Mouse (Mus musculus) urinary bladder, postnatal 0 days (tissue): ENCODE measurements around the gene Trpt1. TPM values are rescaled to one million over a fixed set of nuclear protein-coding genes. Genes with fewer than 3 reads are reported as not detected.

Experiments used
- polyA plus RNA-seq: library from polyadenylated mRNA; unstranded; fragments of >200 nt; fragmentation: Nextera tagmentation; extraction: Ambion mirVana; gene quantifications from 2 replicates; pipeline ENCODE4 v1.2.1, GENCODE M21; 2015

Trpt1 gene
- 10.9 and 11.3 TPM in 2 replicates for polyA plus RNA-seq

DNA sequence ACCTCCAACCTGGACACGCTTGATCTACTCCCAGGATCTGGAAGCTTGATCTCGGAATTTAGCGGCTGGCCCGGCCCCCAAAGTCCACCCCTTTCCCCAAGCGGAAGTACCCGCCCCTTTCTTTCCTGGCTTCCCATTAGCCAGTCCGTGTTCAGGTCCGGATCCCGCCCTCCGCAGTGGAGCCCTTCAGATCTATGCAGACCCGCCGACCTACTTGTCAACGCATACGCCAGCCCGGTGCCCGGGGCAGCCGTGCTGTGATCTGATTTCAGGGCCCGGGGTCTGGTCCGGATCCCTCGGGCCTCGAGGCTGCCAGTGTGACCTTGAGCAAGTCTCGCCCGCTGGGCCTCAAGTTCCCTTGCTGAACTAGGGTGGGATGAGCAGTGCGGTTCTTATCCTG, at the start of gene Trpt1, which contains the start of gene Nudt22:
TSS of gene Trpt1 (plus strand) at position 126 of the 400 bp plus-strand sequence.
TSS of gene Nudt22 (minus strand) at position 112 of the 400 bp plus-strand sequence.

DNA sequence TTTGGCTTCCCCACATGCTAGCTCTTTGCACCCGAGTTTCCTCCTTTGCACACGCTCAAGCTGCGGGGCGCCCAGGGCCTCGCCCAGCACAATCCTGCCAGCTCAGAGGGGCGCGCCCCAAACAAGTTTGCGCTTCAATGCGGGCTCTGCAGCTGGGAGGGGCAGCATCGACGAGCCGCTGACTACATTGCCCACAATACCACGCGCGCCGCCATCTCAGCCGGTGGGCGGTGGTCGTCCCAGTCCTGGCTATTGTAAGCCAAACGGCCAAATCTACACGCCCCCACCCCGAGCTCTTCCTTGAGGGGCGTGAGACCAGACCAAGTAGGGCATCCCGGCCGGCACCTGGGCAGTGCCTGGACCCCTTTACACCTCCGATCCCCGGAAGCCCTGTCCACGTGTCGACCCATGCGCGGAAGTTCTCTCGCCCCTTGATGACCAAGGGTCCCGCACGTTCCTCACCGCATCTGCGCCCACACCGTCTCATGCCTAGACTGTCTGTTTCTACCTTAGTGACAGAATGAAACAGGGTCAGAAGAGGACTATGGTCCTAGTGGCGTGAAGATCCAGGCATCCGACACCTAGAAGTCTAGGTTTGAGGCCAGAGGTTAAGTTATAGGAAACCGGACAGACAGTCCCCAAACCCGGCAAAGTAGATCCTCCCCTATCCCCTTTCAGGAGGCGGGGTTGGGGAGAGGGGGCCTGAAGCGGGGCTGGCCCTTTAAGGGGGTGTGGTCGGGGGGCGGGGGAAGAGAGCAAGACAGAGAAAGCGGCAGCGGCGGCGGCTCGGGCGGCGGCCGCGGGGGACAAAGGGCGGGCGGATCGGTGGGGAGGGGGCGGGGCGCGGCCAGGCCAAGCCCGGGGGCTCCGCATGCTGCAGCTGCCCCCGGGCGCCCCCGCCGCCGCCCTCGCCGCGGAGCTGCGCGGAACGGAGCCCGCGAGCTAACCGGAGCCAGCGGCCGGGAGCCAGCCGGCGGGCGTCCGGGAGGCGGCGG, 21.4 kb upstream of the Trpt1 start, which contains the start of gene Ppp1r14b:
TSS of gene Ppp1r14b (plus strand) at position 758 of the 995 bp plus-strand sequence.

DNA sequence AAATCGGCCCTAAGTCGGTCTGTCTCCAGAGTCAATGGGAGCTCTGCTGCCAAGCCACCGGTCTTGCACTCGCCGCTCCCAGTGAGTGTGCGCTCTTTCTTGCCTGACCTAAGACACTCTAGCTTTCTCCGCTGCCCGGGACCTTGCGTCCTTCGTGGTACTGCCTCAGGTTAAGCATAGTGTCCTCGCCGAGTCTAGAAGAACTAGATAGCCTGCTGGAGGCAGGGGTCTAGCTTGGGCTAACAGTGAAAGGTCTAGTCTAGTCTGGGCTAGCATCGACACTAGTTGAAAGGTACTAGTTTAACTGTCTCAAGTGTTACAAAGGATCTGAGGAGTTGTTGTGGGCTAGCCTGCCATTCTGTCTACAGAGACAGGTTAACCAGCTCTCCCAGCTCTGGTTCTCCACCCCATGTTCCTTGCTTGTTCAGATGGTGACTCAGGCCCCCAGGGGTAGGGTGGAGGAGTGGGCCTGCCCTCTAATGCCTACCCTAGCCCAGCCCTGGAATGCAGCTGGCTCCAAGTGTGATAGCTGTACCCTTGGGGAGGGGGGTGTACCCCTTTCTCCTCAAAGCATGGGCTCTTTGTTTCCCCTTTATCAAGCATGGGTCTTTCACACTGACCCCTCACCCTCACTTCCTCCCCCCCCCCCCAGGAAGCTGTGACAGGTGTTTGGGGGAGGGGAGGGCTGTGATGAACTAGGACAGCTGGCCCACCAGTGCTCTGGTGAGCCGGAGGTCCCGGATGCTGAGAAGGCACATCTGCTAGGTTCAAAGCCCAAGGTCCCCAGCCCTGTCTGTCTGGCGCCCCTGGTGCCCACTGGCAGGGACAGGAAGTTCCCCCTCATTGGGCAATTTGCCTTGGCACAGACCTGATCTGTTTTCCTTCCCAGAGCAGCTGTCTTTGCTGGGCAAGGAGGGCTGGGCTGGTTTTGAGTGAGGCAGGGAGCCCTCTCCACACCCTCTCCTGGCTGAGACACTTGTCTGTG, 20.1 kb upstream of the Trpt1 start, which contains the start of gene Plcb3:
TSS of gene Plcb3 (minus strand) at position 934 of the 985 bp plus-strand sequence.

DNA sequence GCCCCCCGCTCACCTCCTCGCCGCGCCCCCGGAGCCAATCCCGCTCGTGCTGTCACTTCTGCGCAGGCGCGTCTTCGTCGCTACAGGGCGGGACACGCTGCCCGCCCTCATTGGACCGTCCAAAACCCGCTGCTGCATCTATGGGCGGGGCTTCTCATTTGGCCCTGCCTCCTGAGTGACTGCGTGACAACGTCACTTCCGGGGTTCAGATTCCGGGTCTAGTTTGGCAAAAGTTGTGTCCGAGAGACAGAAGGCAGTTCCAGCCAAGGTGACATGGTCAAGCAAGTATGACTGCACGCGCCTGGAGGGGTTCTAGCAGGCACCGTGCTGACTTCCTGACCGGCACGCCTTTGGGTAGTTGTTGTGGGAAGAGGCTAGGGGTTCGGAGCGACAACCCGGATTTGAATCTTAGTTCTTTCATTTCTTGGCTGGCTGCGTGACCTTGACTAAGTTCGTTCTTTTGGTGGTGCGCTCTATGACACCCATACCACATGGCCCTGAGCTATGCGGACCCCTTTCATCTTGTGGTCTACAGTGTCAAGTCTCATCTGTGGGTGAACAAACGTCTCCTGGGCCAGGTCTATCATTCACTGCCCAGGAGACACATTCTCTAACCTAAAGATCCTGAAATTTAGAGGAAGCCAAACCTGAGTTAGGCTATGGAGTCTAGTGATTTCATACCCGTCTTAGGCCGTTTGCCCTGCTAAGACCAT, 15.4 kb upstream of the Trpt1 start, which contains the start of gene Fkbp2:
TSS of gene Fkbp2 (minus strand) at position 121 of the 713 bp plus-strand sequence.

DNA sequence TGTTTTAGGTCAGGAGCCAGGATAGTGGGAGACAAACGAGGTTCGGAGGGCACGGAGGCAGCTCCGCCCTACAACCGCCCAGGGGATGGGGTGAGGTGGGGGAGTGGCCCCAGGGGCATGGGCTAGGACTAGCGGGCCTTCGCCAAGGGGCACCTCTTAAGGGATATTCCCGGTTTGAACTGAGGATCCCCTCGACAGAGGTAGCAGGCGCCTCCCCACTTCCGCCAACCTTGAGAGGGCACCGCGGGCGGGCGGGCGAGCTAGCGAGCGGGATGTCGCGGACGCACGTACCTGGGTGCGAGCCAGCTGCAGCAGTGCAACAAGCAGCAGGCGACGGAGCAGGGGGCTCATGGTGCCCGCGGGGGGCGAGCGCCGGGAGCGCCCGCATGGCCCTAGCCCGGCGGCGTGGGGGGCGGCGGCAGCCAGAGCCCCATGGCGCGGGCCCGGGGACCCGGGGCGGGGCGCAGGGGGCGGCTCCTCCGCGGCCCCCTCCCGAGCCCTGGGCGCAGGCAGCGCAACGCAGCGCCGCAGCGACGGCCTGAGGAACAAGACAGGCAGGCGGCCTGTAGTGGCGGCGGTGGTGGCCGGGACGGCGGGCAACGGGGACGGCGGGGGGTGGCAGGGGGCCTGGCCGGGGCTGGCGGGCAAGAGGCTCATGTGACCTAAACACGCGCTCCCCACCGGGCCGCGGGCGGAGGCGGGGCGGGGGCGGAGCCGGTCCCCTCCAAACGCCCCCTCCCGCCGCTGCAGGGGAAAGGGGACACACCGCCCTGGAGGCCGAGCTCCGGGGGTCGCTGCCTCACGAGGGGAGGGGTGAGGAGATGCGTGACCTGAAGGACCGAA, 8.6 kb upstream of the Trpt1 start, which contains the start of gene Vegfb:
TSS of gene Vegfb (minus strand) at position 591 of the 843 bp plus-strand sequence.

DNA sequence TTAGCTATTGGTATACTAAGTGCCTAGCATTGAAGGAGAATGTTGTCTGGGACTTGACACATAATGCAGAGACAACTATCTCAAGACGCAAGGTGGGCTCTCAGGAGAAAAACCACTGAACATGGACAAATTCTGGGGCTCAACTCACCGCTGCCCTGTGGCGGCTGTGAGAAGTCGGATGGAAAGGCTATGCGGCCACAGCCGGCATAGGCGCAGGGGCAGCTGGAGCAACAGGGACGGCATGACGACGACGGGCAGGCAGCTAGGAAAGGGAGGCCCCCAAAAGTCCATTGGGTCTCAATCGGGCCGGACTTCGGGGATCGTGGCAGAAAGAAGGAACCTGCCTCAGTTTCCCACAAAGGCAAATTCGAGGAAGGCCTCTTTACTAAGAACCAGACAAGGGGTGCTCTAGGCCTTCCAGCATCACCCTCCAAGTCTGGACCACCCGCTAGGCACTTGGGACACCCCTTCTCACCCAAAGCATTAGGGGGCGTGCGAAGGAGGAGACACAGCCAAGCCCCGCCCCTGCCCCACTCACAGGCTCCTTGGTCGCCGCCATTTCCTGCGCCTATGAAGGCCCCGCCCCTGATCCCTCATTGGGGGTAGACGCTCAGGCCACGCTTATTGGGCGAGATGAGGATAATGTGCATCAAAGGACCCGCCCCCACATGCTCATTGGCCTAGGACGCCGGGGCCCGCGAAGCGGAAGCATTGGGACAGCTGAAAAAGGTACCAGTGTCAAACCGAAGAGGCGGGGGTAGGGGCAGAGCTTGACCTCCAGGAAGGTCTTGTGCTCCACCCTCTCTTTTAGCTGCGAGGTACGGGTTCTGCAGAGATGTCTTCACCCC, 3.7 kb upstream of the Trpt1 start, which contains the start of gene Dnajc4:
TSS of gene Dnajc4 (minus strand) at position 562 of the 848 bp plus-strand sequence.

DNA sequence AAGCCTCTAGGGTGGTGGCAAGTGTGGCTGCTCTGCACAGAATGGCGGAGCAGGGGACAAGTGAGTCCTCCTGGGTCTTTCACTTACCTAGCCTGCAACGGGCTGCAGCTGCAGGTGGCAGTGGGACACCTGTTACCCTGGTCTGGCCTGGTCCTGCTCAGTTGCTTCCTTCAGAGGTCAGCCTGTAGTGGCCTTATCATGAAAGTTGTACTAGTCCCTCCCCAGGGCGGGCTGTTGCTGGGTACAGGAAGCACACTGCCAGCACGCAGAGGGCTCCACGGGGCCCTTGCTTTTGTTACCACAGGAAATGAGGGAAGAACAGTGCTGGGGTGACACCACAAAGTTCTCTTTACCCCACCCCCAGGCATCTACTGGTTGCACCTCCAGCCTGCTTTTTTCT, 23.3 kb downstream of the Trpt1 start, which contains the start of gene Fermt3:
TSS of gene Fermt3 (minus strand) at position 279 of the 400 bp plus-strand sequence.

DNA sequence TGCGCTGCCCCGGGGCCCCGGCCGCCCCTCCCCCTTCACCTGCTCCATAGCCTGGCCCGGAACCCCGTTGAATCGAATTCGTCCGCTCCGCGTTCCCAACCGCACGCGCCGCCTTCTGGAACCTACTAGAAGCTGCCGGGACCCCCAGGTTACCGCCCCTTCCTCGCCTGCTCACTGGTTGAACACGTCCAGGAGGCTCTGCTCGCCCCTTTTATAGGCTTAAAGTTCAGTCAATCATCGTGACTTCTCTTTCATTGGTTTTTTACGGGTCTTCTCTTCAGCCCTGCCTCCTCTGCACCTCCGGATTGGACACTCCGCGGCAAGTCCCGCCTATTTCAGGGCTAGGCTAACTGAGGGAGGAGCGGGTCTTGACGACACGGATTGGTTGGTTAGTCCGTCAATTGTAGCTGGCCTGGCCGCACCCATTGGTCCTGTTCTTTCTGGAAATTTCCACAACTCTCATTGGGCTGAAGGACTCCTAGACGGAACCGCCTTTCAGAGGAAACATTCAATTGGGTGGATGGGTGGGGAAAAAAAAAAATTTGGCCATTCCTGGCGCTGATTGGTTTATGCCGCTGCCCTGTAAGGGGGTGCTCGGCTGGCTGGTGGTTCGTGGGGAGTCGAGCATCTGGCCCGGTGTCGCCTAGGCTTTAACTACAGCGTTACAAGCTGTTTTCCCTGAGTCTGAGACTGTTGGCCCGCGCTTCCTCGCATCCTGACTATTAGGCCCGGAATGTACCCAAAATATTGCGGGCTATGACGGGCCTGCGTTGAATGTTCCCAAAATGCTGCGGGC, 44.1 kb downstream of the Trpt1 start, which contains the start of gene Stip1:
TSS of gene Stip1 (minus strand) at position 127 of the 796 bp plus-strand sequence.

Other genes with a start within 250 kb of the Trpt1 start
- gene Rps6ka4, start 155.5 kb upstream of the Trpt1 start, polyA plus RNA-seq = 40.3 and 43.7 TPM in 2 replicates
- 0.83 and 1.3 TPM in 2 replicates for gene Ccdc88b, start 137.9 kb upstream of the Trpt1 start, polyA plus RNA-seq
- 77.8 and 79.0 TPM in 2 replicates for gene Trmt112, start 86.4 kb upstream of the Trpt1 start, polyA plus RNA-seq
- gene Prdx5, start 86.0 kb upstream of the Trpt1 start, polyA plus RNA-seq = 550 and 643 TPM in 2 replicates
- 14.4 and 16.9 TPM in 2 replicates for gene Esrra, start 74.3 kb upstream of the Trpt1 start, polyA plus RNA-seq
- 2.5 and 3.3 TPM in 2 replicates for gene Catsperz, start 70.8 kb upstream of the Trpt1 start, polyA plus RNA-seq
- gene Kcnk4, start 61.6 kb upstream of the Trpt1 start, polyA plus RNA-seq = 0.44 and 0.81 TPM in 2 replicates
- gene Bad, start 54.3 kb upstream of the Trpt1 start, polyA plus RNA-seq = 67.7 and 73.8 TPM in 2 replicates
- gene Gpr137, start 53.7 kb upstream of the Trpt1 start, polyA plus RNA-seq = 23.7 and 24.3 TPM in 2 replicates
- 81.0 and 92.9 TPM in 2 replicates for gene Ppp1r14b, start 21.2 kb upstream of the Trpt1 start, polyA plus RNA-seq
- 31.8 TPM in 2 replicates for gene Plcb3, start 19.7 kb upstream of the Trpt1 start, polyA plus RNA-seq
- 74.7 and 85.4 TPM in 2 replicates for gene Fkbp2, start 15.6 kb upstream of the Trpt1 start, polyA plus RNA-seq
- gene Vegfb, start 8.5 kb upstream of the Trpt1 start, polyA plus RNA-seq = 34.4 and 38.7 TPM in 2 replicates
- 26.6 and 32.5 TPM in 2 replicates for gene Dnajc4, start 3.6 kb upstream of the Trpt1 start, polyA plus RNA-seq
- gene Nudt22, start within 50 bp of the Trpt1 start, polyA plus RNA-seq = 17.2 and 19.9 TPM in 2 replicates
- 7.1 and 19.9 TPM in 2 replicates for gene Fermt3, start 23.3 kb downstream of the Trpt1 start, polyA plus RNA-seq
- gene Stip1, start 43.8 kb downstream of the Trpt1 start, polyA plus RNA-seq = 79.0 and 85.8 TPM in 2 replicates
- gene Macrod1, start 60.7 kb downstream of the Trpt1 start, polyA plus RNA-seq = 5.4 and 6.9 TPM in 2 replicates
- gene Flrt1, start 109.6 kb downstream of the Trpt1 start, polyA plus RNA-seq = 0.68 and 0.73 TPM in 2 replicates
- gene Otub1, start 210.2 kb downstream of the Trpt1 start, polyA plus RNA-seq = 112 and 117 TPM in 2 replicates
- 1,989 and 2,052 TPM in 2 replicates for gene Cox8a, start 221.5 kb downstream of the Trpt1 start, polyA plus RNA-seq
- gene Naa40, start 245.1 kb downstream of the Trpt1 start, polyA plus RNA-seq = 17.7 and 19.7 TPM in 2 replicates